Mouse (Mus musculus) heart, postnatal 4 days (tissue): Measurements from ENCODE around the gene Tmem132c. TPM values are rescaled to one million over a fixed set of nuclear protein-coding genes. Genes with fewer than 3 reads are reported as not detected.
A peak's percentile ranks its signal among the peaks of the same experiment; 100 is the strongest.

Experiments
- DNase-seq: peaks from one replicate; pipeline ENCODE4 v3.0.0; 2021
- total RNA-seq, 2 experiments: library from RNA; stranded (reverse); gene quantifications; 2 replicates each; pipeline ENCODE4 v1.2.3; 2021

Tmem132c gene
- total RNA-seq, 2 experiments from 2014 or later = 0.47 to 0.52 TPM

DNA sequence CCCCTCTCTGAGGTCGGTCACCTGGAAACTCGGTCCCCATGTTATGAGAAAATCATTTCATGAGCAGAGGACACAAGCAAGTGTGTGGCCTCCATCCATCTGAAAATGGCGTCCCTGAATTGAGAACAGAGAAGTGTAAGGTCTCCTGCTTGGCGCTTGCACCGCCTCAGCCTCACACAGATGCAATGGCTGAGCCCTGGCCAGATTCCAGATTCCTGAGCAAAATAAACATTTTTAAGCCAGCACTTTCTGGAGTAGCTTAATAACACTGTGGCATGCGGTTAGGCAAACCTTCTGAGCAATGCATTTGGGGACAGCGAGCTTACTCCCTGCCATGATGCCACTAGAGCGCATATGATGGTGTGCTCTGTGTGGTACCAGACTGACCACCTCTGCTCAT, 48.1 kb downstream of the Tmem132c start:
- no peak for DNase-seq

DNA sequence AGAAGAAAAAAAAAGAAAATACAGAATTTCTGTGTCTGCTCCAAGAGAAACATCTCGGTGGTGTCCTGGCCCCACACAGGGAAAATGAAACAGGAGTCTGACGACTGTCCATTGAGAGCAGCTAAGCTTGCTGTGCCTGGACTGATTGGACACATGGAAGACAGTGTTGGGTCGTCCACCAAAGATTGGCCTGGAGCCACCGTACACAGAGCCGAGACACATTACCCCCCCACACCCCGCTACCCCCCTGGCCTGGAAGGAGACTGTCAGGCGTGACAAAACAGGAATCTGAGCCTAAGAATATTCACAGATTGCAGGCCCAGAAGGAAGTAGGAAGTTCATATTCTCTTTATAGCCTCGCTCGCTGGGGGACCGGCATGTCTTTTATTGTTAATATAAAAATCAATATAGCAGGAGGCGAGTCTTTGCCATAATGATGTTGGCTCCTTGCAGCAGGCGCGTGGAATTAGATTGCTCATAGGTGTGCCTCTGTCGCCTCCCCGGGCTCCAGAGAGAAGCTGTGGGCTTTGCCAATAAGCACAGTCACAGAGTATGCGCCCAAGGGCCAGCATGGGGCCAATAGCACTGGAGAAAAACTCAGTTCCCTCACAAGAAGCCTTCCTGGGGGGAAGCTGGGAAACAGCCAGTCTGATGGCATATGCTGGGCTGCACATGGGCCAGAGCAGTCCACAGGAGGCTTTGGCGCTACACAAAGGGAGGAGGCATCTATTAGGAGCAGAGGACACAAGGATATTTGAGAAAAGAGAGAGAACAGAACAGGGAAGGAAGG, 49.0 kb downstream of the Tmem132c start:
- peak; percentile 21 for DNase-seq

DNA sequence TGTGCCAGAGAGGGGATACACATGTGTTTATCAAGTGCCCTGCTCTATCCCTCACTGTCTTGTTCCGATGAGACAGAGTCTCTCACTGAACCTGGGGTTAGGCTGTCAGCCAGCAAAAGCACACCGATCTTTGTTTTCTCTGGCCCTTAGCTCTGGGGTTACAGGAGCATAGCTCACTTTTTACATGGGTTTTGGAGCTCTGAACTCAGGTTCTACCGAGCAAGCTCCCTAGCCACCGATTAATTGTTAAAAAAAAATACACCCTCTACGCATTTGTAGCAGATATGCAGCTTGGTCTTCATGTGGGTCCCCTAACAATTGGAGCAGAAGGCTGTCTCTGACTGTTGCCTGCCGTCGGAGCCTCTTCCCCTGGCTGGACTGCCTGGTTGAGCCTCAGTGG, 50.0 kb downstream of the Tmem132c start:
- DNase-seq = no peak

DNA sequence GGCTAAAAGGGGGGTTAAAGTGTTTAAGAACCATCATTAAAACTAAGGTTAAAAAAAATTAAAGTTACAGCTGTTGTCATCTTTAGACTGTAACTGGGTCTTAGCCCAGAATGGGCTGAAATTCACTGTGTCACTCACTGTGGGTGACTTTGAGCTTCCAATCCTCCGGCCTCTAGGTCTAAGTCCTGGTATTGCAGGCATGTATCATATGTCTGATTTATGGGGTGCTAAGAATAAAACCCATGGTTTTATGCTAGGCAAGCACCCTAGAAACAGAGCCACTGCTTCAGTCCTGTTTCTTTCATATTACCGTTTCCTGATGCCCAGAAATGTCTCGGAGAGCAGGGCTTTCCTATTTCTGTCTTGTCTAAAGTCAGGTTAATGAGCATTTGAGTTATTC, 52.1 kb downstream of the Tmem132c start:
- no peak for DNase-seq

DNA sequence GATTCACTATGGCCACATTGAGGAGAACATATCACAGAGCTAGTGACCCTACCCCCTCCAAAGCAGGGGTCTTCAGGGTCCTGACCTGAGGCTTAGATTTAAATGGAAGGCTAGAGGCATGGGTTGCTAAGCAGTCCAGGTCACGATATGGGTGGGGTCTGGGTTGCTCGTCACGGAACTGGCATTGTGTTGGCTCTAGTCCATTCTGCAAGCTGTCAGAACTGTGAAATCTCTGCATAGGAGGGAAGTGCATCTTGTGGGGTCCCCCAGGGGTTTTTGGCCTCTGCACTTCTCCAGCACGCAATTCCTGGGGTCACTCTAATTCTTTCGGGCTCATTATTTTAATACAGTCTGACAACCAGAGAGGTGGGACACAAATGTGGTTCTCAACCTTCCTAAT, 55.9 kb downstream of the Tmem132c start:
- DNase-seq = no peak

DNA sequence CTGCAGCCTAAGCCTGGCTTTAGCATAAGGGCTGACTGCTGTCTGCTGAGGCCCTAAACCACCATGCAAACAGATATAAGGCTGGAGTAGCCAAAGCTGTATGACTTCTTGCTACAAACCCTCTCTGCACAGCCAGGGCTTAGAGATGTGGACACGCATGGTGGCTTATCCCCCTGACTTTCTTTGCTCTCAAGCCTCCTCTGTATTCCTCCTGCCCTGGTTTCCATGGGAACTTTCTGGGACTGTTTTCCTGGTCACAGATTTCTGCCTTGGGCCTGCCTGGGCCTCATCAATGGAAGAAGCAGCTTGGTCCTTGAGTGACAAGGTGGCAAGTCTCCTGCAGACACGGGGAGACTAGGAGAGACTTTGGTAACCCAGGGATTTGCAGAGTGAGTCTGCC, 56.5 kb downstream of the Tmem132c start:
- DNase-seq = no peak

DNA sequence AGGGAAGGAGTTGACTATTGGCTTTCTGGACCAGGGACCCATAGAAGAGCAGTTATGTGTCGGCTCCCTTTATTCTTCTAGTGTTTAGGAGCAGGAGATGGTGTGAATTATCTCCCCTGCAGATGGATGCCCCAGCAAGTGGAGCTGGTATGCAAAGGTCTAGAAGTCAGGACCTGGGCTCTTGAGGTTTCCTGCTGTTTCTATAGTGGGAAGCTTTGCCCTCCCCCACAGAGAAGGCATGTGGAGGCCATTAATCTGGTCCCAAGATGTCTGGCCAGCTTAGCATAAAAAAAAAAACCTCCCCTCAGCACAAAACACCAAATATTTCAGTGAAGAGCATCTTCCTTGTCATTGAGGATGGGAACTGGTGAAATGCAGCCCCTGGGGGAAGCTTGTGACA, 57.4 kb downstream of the Tmem132c start:
- DNase-seq = no peak

DNA sequence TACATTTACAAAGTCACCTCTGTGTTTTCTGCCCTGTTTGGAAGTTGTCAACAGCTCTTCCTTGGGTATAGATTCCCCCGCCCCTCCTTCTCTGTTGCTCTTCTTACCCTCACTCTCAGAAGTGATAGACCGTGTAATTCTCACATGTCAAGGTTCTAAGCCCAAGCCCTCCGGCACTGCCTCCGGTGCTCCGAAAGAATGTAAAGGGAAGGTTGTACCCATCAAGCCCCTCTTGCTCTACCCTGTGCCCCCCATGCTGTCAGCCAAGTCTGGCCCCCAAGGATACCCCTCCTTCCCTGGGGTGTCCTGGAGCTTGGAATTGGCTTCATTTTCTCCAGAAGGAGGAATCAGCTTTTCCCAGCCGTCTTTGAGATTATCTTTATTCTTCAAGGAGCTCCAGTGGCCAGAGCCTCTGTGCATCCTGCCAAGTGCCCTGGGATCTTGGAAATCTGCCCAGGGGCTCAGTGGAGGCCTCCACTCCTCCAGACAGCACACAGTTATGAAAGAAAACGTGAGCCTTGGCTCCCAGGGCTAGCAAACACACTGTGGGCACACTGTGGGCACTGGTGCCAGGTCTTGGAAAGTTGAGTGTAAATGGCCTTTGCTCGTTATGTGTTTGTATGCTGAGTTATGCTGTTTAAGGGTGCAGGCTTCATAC, 59.1 kb downstream of the Tmem132c start:
- DNase-seq = peak; percentile 32

DNA sequence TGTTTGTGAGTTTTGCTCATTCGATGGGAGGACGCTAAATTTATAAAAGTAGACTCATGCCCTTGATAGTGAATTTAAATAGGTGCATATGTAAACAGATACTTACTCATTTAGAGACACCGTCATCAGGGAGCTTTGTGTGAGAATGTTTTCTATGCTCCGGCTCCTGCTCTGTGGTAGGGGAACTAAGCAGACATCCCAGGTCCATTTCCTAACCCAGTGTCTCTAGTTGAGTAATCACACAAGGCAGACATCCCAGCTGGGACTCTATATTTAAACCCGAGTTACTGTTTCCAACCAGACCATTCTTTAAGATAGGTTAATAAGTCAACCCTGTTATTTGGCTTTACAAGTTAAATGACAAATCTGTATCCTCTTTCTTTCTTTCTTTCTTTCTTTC, 63.7 kb downstream of the Tmem132c start:
- no peak for DNase-seq

DNA sequence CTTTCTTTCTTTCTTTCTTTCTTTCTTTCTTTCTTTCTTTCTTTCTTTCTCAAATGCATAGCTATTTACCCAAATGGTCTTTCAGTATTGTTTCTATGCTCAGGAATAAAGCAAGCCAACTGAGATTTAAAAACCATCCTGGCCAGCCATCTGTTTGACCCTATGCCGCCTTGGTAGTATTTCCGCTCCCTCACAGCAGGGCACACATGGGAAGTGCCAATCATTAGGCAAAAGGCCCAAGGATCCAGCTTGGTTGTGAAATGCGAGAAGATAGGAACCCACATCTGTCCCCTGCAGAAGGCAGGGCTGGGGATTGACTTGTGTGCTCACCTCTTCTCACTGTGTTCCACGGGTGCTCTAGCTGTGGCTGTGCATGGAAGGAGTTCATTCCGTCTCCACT, 64.1 kb downstream of the Tmem132c start:
- no peak for DNase-seq

DNA sequence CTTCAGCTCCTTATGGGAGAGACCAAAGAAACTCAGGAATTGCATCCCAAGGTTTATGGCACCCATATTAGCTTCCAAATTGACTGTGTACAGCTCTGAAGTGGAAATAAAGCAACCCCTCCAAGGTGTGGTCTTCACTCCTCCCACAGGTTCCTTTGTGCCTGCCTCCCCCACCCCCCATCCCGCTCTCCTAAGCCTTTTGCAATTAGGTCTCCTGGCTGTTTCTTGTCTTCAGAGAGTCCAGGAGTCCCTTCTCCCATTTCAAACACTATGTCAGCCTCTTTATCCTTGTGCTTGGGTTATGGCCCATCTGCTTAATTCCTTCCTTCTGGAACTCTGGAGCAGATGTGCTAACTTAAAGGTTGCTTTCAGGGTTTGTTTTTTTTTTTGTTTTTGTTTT, 65.1 kb downstream of the Tmem132c start:
- DNase-seq = no peak

DNA sequence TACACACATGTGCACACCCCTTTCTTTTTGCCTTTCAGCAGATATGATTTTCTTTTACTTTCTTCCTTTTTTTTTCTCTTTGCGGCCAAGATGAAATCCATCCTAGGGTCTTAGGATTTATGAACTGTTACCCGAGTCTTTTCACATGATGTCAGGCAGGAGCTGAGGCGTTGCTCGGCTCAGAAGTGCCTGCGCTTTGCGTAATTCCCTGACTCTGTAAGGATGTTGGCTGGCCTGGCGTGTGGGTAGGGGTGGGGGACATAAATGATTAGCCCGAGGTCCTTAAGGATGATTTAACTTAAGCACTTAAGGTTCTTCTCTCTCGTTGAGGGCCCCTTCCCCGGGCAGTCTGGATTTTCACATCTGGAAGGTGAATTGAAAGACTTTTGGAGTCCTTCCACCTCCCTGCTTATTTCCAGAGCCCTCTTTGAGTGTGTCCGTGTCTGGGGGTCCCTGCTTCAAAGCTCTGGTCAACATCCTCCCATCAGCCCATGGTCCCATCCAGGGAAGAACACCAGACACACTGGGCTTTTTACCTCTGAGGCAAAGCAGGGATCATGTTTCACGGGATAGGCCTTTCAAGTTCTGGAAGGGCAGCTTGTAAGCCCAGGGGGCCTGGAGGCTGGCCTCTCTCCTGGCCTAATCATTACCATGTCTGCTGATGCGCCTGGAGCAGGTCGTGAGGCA, 68.9 kb downstream of the Tmem132c start:
- DNase-seq = no peak

DNA sequence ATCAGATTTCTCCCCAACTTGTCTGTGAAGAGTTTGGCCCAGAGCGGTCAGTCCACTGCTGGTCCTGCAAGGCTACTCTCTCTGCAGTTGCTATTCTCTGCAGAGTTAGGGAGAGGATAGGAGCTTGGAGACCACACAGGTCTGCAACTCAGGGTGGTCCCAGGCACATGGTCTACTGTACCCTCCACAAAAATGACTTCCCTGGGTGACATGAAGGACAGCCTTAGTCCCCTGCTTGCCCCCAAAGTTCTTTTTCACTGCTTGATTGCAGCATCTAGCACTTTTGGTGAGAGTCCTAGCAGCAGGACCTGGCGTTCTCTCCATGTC, 69.4 kb downstream of the Tmem132c start:
- DNase-seq = no peak

DNA sequence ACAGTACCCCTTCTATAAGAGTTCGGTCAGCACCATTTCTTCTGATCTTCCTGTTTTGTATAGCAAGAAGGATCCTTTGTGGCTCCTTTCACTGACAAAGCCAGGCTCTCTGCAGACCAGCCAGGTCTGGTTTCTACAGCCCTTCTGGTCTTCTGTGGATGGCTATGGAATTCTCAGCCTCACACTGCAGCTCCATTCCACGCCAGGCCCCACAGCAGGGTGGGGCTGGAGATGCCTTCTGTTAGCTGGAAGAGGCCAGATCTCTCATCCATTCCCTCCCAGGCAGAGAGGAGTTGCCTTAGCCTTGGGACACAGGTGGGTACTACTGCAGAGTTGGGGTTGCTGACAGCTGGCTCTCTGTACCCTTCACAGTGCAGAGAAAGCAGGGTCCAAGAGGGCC, 72.0 kb downstream of the Tmem132c start:
- DNase-seq = no peak

DNA sequence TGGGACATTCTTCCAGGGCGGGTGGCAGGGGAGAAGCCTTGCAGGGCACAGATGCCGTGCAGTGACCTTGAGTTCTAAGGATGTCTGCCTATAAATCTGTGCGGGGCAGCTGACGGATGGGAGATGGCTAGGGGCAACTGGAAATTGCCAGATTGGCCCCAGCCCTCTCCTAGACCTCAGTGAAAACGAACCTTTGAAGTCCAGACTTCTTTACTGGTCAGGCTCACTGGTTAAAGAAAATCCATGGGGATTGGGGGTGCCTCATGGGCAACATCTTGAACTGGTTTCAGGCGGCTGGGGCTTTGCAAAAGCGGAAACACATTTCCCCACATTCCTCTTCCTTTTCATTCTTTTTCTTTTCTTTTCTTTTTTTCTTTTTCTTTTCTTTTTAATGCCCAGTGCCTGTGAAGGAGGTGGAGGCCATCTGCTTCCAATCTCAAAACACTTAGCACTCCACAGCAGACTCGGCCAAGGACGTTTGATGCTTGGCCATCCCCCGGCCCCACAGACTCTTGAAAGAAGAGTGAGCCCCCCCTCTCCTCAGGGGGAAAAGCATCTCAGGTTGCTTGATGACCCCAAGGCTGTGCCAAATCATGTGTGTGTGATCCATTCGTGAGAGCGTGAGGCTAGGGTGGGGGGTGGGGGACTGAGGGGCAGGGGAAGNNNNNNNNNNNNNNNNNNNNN, 77.6 kb downstream of the Tmem132c start:
- DNase-seq = no peak

DNA sequence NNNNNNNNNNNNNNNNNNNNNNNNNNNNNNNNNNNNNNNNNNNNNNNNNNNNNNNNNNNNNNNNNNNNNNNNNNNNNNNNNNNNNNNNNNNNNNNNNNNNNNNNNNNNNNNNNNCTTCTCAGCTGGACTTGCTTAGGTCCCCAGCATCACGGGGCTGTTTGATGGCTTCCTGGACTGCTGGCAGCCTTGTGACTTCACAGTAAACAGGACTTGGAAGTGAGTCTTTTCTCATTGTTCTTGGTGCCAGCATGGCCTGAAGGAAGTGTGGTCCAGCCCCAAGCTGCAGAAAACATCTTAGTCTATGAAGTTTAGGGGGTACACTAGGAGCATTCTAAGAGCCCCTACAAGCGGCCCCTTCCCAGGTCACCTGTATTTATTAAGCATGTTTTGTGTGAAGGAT, 83.0 kb downstream of the Tmem132c start:
- DNase-seq = no peak

DNA sequence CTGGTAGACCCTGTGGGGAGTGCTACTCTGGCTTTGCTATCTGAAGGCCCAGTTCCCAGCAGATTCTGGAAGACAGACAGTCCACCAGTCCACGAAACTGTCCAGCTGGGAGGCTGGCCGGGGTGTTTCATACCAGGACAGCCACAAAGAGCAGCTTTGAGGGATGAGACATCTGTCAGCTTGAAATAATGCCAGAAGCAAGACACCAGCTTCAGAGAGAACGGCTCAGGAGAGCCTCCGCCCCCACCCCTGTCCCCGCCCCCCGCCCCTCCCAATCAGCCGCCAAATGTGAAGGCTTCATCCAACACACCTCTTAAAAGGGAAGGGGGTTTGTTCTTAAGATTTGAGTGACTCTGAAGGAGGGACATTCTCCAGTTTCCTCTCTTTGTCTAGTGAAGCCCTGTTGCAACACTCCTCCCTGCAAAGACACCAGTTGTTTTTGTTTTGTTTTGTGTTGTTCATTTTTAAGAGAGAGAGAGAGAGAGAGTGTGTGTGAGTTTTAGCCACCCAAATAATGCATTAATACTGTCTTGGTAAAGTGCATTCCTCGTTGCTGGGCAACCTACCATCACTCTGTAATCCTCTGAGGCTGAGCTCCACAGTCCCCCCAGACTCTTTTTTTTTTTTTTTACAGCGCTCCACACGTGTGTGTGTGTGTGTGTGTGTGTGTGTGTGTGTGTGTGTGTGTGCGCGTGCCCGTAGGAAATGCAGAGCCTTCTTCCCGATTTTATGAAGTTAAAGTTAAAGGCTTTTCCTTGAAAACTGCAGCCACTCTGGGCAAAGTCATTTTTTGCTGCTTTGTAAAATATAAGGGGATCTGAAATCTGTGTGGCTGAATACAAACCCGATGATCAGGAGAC, 94.7 kb downstream of the Tmem132c start:
- DNase-seq = peak; percentile 43

DNA sequence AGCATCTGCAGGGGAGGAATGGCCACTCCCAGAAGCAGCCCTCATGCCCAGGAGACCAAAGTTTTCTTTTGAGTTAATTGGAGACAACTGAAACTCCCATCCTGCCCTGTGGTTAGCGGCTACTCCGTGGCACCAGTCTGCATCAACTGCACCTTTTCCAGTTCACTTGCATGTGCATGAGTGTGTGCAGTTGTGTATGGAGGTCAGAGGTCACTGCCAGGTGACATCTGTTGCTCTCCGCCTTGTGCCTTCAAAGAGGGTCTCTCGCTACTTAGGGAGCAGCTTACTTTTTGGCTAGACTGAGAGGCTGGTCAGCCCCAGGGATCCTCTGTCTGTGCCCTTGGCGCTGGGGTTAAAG, 95.3 kb downstream of the Tmem132c start:
- DNase-seq = no peak

DNA sequence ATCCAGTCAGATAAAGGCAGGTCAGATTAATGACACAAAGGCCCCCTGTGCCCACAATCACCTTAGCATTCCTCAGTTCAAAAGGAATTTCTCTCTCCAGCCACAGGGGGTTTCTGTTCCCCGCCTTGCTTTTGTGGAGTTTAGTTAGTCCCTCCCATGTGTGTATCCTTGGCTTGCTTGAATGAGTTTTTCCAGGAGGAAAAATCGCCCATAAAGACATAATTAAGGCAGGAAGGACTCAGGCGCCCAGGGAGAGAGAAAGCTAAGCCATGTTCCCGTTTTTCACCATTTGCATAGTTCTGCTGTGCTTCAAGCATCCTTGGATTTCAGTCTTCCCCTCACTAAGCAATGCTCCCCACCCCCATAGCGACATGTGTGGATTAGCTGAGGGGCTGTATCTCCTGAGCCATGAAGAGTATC, 97.4 kb downstream of the Tmem132c start:
- DNase-seq = no peak

DNA sequence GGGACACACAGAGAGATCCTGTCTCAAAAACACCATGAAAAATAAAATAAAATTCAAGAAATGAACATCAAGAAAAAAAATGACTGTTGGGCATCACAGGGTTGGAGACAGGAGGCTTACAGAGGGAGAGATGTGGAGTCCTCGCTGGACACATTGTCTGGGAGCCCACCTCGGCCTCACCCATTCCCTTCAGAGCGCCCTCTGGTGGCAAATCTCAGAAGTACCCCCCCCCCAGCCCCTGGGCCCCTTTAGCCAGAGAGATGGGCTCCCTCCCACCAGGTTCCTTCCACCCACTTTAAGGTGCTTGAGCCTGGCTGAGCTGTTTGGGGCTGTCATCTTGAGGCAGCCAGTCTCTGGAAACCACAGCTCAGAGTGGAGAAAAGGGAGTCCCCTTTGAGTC, 99.5 kb downstream of the Tmem132c start:
- no peak for DNase-seq

DNA sequence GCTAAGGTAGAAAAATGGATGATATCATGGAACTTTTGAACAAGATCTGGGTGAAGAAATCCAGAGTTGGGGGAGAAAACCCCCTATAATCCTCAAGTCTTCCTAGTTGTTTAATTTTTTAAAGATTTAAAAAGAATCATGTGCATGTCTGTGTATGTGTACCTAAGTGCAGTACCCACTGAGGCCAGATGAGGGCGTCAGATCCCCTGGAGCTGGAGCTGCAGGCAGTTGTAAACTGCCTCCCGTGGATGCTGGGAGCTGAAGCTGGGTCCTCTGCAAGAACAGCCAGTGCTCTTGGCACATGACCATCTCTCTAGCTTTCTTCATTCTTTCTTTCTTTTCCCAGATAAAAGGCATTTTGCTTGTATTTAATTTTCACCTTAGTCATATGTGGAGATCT, 103.1 kb downstream of the Tmem132c start:
- DNase-seq = no peak

DNA sequence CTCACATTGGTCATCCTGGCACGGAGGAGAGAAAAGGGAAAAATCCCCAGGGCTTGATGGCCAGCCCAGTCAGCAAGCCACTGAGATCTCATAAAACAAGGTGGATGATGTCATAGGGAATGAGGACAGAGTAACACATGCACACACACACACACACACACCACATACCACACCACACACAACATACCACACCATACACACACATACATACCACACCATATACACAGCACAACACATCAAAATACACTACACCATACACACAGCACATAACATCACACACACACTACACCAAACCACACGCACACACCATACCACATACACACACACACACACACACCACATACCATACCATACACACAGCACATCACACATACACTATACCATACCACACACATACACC, 104.8 kb downstream of the Tmem132c start:
- DNase-seq = no peak
